Mouse (Mus musculus) heart, embryonic 14.5 days (tissue): Measurements from ENCODE around the gene Pbx3. TPM values are rescaled to one million over a fixed set of nuclear protein-coding genes. Genes with fewer than 3 reads are reported as not detected.

ENCODE experiments used
- ATAC-seq: fragments of 200-750 bp; cut with Nextera tagmentation; 2 replicates; pipeline ENCODE4 v1.8.0; 2017; ENCODE audit warnings: low read depth, moderate TSS enrichment; ENCODE audit not compliant: insufficient number of reproducible peaks, insufficient read depth, low FRiP score
- H3K27ac ChIP-seq, 2 experiments: fragments of 200-500 bp in 1 of 2; fragments of 300-500 bp in 1 of 2; sonication (generic) in 1 of 2; replicated peaks in 1 of 2; 2 replicates each; pipeline ENCODE4 v1.5.1; 2012 to 2014; ENCODE audit warnings: low read depth in 2 of 2, low read length in 2 of 2, control low read depth in 1 of 2, mild to moderate bottlenecking in 1 of 2, mixed read lengths in 1 of 2; ENCODE audit not compliant: control insufficient read depth in 1 of 2, insufficient read depth in 1 of 2
- H3K27me3 ChIP-seq: fragments of 300-500 bp; sonication (generic); 2 replicates; pipeline ENCODE4 v1.6.1; 2014; ENCODE audit warnings: mild to moderate bottlenecking, low read length, control low read depth; ENCODE audit not compliant: control insufficient read depth, insufficient read depth
- H3K36me3 ChIP-seq: fragments of 300-500 bp; sonication (generic); 2 replicates; pipeline ENCODE4 v1.6.1; 2014; ENCODE audit warnings: mild to moderate bottlenecking, control low read depth, low read length, mixed read lengths; ENCODE audit not compliant: control insufficient read depth, insufficient read depth
- H3K4me1 ChIP-seq, 2 experiments: fragments of 200-500 bp in 1 of 2; fragments of 300-500 bp in 1 of 2; sonication (generic) in 1 of 2; 2 replicates each; pipeline ENCODE4 v1.6.1; 2012 to 2014; ENCODE audit warnings: low read length in 2 of 2, control low read depth in 1 of 2, mixed read lengths in 1 of 2; ENCODE audit not compliant: control insufficient read depth in 2 of 2, insufficient read depth in 2 of 2
- H3K4me2 ChIP-seq: fragments of 300-500 bp; sonication (generic); 2 replicates; pipeline ENCODE4 v1.6.1; 2014; ENCODE audit warnings: mild to moderate bottlenecking, low read length
- H3K4me3 ChIP-seq, 2 experiments: fragments of 200-500 bp in 1 of 2; fragments of 300-500 bp in 1 of 2; sonication (generic) in 1 of 2; 2 replicates each; pipeline ENCODE4 v1.5.1; 2012 to 2014; ENCODE audit warnings: low read length in 2 of 2, mild to moderate bottlenecking in 2 of 2, control low read depth in 1 of 2, low read depth in 1 of 2, moderate library complexity in 1 of 2; ENCODE audit not compliant: control insufficient read depth in 1 of 2, insufficient read depth in 1 of 2
- H3K9ac ChIP-seq: fragments of 300-500 bp; sonication (generic); 2 replicates; pipeline ENCODE4 v1.6.1; 2014; ENCODE audit warnings: mild to moderate bottlenecking, low read length
- H3K9me3 ChIP-seq: fragments of 300-500 bp; sonication (generic); 2 replicates; pipeline ENCODE4 v1.6.1; 2016; ENCODE audit warnings: low read length, control low read depth; ENCODE audit not compliant: control insufficient read depth
- WGBS: fragments of 180-500 bp; shearing (Covaris S2); extraction: QIAGEN DNeasy Blood & Tissue Kit; methylation state at CpG from one replicate; pipeline ENCODE4 v1.1.7; 2014; 5-methylcytosine and 5-hydroxymethylcytosine counted together
- polyA plus RNA-seq: library from polyadenylated mRNA; unstranded; fragments of >200 nt; fragmentation: Nextera tagmentation; extraction: Ambion mirVana; gene quantifications from 2 replicates; pipeline ENCODE4 v1.2.1, GENCODE M21; 2014

Pbx3 gene
- polyA plus RNA-seq, 1 experiment from 2014 or later: 26.4 TPM

GRCm38 (mm10) chr2:34157746-34158145, 215.2 kb downstream of the Pbx3 start:
- Histone ChIP-seq H3K27me3 (no peaks in the 10 kb centered on the region), H3K9me3 (no peaks in the 10 kb centered on the region), H3K4me1 (no peaks in the 10 kb centered on the region), H3K4me3 (no peak overlapping the region), H3K36me3 (no peaks in the 10 kb centered on the region), H3K27ac (no peak overlapping the region), H3K4me2 (no peak overlapping the region), H3K9ac (no peak overlapping the region)
- WGBS: 76% methylated on average over 3 of the region's 3 CpGs
- no peak for ATAC-seq

DNA sequence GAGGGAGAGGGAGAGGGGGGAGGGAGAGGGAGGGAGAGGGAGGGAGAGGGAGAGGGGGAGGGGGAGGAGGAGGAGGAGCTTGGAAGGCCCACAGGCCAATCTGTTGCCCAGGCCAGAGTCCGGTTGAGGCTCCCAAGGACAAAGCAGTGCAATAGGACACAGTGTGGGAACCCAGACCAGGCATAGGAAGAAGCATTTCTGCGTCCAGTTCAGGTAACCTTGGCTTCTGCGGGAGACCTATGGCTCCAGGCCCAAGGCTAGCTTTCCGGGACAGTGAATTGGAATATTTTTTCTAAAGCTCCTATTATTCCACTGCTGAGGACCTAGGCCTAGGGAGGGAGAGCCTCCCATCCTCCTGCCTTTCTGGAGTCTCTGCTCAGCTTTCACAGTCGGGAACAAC, 218.1 kb downstream of the Pbx3 start:
- no peak overlapping the region for H3K4me2 ChIP-seq
- 69% methylated on average over 5 of the region's 5 CpGs for WGBS
- no peak overlapping the region for H3K4me3 ChIP-seq
- H3K27ac ChIP-seq: no peak overlapping the region
- no peak overlapping the region for H3K9ac ChIP-seq
- no peaks in the 10 kb centered on the region for H3K9me3 ChIP-seq
- H3K36me3 ChIP-seq: no peaks in the 10 kb centered on the region
- no peaks in the 10 kb centered on the region; a peak in 1 of 4 replicates for H3K4me1 ChIP-seq
- no peaks in the 10 kb centered on the region for H3K27me3 ChIP-seq
- ATAC-seq: no peak

- no peaks in the 10 kb centered on the region; a peak in 1 of 4 replicates for H3K4me1 ChIP-seq
- WGBS: 67% methylated on average over 6 of the region's 6 CpGs
- H3K36me3 ChIP-seq: no peaks in the 10 kb centered on the region
- H3K9me3 ChIP-seq: no peaks in the 10 kb centered on the region
- no peak overlapping the region for H3K27ac ChIP-seq
- H3K4me3 ChIP-seq: no peak overlapping the region
- H3K4me2 ChIP-seq: no peak overlapping the region
- H3K9ac ChIP-seq: no peak overlapping the region
- ATAC-seq: no peak
- H3K27me3 ChIP-seq: no peaks in the 10 kb centered on the region
Measured at GRCm38 (mm10) chr2:34153336-34153735, 219.6 kb downstream of the Pbx3 start.

DNA sequence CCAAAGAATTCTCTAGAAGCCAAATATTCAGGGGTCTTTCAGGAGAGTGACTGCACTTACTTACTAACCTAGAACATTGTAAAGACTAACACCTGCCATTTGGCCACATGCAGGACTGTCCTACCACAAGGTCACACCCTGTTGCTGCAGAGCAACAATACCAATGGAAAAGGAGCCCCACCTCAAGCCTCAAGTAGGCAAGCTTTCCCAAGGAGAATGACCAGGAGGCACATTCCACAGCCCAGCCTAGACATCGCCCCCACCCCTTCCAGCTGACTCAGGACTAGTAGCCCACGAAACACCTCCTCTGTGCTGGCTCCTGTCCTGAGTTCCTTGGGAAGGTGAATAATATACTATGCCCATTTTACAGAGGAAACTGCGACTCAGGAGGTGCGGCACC, 222.4 kb downstream of the Pbx3 start:
- Histone ChIP-seq H3K4me2 (no peak overlapping the region), H3K4me3 (no peak overlapping the region), H3K9ac (no peak overlapping the region), H3K4me1 (no peaks in the 10 kb centered on the region; a peak in 1 of 4 replicates), H3K9me3 (no peaks in the 10 kb centered on the region), H3K36me3 (no peaks in the 10 kb centered on the region), H3K27ac (no peak overlapping the region), H3K27me3 (no peaks in the 10 kb centered on the region)
- ATAC-seq: no peak
- WGBS: 81% methylated on average over 4 of the region's 4 CpGs

DNA sequence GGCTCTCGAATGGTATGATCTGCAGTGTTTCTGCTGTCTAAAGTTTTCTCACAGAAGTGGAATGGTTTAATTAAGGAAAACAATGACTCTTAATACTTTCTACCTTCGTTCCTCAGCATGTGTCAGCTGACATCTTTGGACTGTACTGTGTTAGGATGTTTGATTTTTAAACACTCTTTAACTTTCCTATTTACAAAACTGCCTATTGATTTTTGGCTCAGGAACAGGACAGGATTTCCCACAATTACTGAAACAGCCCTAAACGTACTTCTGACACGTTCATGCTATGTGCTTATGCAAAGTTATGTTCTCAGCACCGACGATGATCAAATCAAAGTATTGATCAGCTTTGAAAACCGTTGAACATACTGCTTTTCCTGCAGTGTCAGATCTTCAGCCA, 224.7 kb downstream of the Pbx3 start:
- H3K4me1 ChIP-seq: no peaks in the 10 kb centered on the region; a peak in 1 of 4 replicates
- H3K9me3 ChIP-seq: no peaks in the 10 kb centered on the region
- no peaks in the 10 kb centered on the region for H3K27me3 ChIP-seq
- WGBS: 78% methylated on average over 7 of the region's 7 CpGs
- H3K27ac ChIP-seq: no peak overlapping the region
- no peaks in the 10 kb centered on the region for H3K36me3 ChIP-seq
- H3K4me2 ChIP-seq: no peak overlapping the region
- no peak overlapping the region for H3K4me3 ChIP-seq
- ATAC-seq: no peak
- no peak overlapping the region for H3K9ac ChIP-seq

DNA sequence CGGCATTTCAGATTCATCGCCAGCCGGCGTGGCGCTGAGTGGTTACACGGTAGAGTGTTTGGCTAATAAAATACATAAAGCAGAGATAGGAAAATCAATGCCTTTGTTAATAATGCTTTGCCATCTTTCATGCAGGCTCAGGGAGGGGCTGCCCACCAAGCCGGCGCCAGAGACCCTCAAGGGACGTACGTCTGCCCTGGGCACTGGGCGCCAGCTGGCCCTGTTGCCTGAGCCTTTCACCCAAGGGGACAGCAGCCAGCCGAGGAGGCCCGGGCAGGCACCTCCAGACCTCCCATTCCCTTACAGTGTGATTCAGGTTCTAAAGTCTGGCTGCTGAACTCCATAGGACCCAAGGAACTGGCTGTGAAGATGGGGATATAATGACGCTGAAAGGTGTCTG, 225.5 kb downstream of the Pbx3 start:
- Histone ChIP-seq H3K4me3 (no peak overlapping the region), H3K4me2 (no peak overlapping the region), H3K9me3 (no peaks in the 10 kb centered on the region), H3K36me3 (no peaks in the 10 kb centered on the region), H3K9ac (no peak overlapping the region), H3K4me1 (no peaks in the 10 kb centered on the region; a peak in 1 of 4 replicates), H3K27ac (no peak overlapping the region), H3K27me3 (no peaks in the 10 kb centered on the region)
- ATAC-seq: no peak
- 87% methylated on average over 14 of the region's 14 CpGs for WGBS

DNA sequence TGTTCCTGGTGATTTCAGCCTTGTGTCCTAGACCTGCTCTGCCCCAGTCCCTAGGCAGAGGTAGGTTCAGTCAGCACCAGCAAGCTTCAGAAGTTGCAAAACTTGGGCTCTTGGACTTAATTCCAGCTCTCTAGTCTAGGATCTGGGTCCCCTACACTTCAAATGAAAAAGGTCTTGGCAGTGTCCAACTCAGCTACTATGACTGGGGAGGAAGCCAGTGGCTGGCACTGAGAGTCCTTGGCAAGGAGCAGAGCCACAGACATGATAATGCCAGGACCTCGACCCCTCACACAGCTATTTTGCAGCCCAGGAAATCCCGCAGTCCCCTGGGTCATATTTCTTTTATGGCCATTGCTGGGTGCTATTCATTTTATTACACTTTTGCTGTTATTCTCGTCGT, 225.9 kb downstream of the Pbx3 start:
- ATAC-seq: no peak
- Histone ChIP-seq H3K9me3 (no peaks in the 10 kb centered on the region), H3K36me3 (no peaks in the 10 kb centered on the region), H3K4me1 (no peaks in the 10 kb centered on the region; a peak in 1 of 4 replicates), H3K4me2 (no peak overlapping the region), H3K4me3 (no peak overlapping the region), H3K27ac (no peak overlapping the region), H3K9ac (no peak overlapping the region), H3K27me3 (no peaks in the 10 kb centered on the region)
- 74% methylated on average over 4 of the region's 4 CpGs for WGBS

DNA sequence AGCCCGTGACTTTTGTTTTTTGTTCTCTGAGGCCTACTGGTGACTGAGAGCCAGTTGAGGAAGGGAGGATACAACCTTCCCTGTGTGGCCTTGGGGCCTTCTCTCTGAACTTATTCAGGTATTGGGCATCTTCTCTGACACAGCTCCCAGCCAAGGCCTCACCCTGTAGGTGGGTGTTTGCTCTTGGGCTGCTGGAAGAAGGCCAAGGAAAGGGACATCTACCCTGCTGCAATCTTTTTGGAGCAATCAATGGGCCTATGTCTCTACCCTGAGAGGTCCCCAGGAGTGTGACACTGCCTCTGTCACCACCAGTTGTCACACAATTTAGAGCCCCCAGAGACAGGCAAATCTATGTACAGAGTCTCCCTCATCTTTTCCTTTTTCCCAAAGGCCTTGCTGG, 226.5 kb downstream of the Pbx3 start:
- H3K4me2 ChIP-seq: no peak overlapping the region
- H3K27ac ChIP-seq: no peak overlapping the region
- 94% methylated on average over 1 of the region's 1 CpGs for WGBS
- H3K4me1 ChIP-seq: no peaks in the 10 kb centered on the region; a peak in 1 of 4 replicates
- H3K9ac ChIP-seq: no peak overlapping the region
- no peaks in the 10 kb centered on the region for H3K9me3 ChIP-seq
- no peak overlapping the region for H3K4me3 ChIP-seq
- H3K27me3 ChIP-seq: no peaks in the 10 kb centered on the region
- no peak for ATAC-seq
- no peaks in the 10 kb centered on the region for H3K36me3 ChIP-seq
